Mouse (Mus musculus): ENCODE data around the gene Defb21. TPM values are rescaled to one million over a fixed set of nuclear protein-coding genes. Genes with fewer than 3 reads are reported as not detected.

Defb21 gene
- polyA plus RNA-seq (2021; fragmentation: Nextera tagmentation) = not detected in 2 replicates
- long read RNA-seq, experiment 1 = 0 reads
- long read RNA-seq, experiment 2 = 0 reads

GRCm38 (mm10) chr2:152572114-152572794 is at the start of gene Defb21:
Gene Defb21, plus strand, starts transcription at chr2:152572744.

GRCm38 (mm10) chr2:152539944-152540710 is 32.4 kb upstream of the Defb21 start, which contains the start of gene Defb29:
Gene Defb29, minus strand, starts transcription at chr2:152540098.

GRCm38 (mm10) chr2:152569038-152569437 is 3.5 kb upstream of the Defb21 start, which contains the start of gene Gm17416:
Gene Gm17416, plus strand, starts transcription at chr2:152569338.

GRCm38 (mm10) chr2:152580107-152580506 is 7.6 kb downstream of the Defb21 start, which contains the start of gene Defb19:
Gene Defb19, minus strand, starts transcription at chr2:152580312.

GRCm38 (mm10) chr2:152599299-152599698 is 26.8 kb downstream of the Defb21 start, which contains the start of gene Defb45:
Gene Defb45, minus strand, starts transcription at chr2:152599399.

GRCm38 (mm10) chr2:152604057-152604456 is 31.5 kb downstream of the Defb21 start, which contains the start of gene Defb36:
Gene Defb36, plus strand, starts transcription at chr2:152604327.

GRCm38 (mm10) chr2:152622953-152623352 is 50.4 kb downstream of the Defb21 start, which contains the start of gene Defb25:
Gene Defb25, minus strand, starts transcription at chr2:152623053.

Other genes with a start within 250 kb of the Defb21 start
- gene Rbck1, start 240.1 kb upstream of the Defb21 start, polyA plus RNA-seq (2021; fragmentation: Nextera tagmentation) = 94.8 and 96.8 TPM in 2 replicates
- gene Trib3, start 228.7 kb upstream of the Defb21 start, polyA plus RNA-seq (2021; fragmentation: Nextera tagmentation) = 0.64 and 0.85 TPM in 2 replicates
- gene Nrsn2, start 196.1 kb upstream of the Defb21 start, polyA plus RNA-seq (2021; fragmentation: Nextera tagmentation) = 89.7 and 118 TPM in 2 replicates
- gene Sox12, start 174.7 kb upstream of the Defb21 start, polyA plus RNA-seq (2021; fragmentation: Nextera tagmentation) = 1.3 and 1.6 TPM in 2 replicates
- gene Zcchc3, start 157.7 kb upstream of the Defb21 start, polyA plus RNA-seq (2021; fragmentation: Nextera tagmentation) = 5.9 and 6.1 TPM in 2 replicates
- 1.4 and 2.0 TPM in 2 replicates for gene 6820408C15Rik, start 157.2 kb upstream of the Defb21 start, polyA plus RNA-seq (2021; fragmentation: Nextera tagmentation)
- gene Defb23, start 108.1 kb upstream of the Defb21 start, polyA plus RNA-seq (2021; fragmentation: Nextera tagmentation) = not detected in 2 replicates
- gene Defb20, start 95.7 kb upstream of the Defb21 start, polyA plus RNA-seq (2021; fragmentation: Nextera tagmentation) = not detected in 2 replicates
- not detected in 2 replicates for gene Defb22, start 82.6 kb upstream of the Defb21 start, polyA plus RNA-seq (2021; fragmentation: Nextera tagmentation)
- gene Defb26, start 61.1 kb upstream of the Defb21 start, polyA plus RNA-seq (2021; fragmentation: Nextera tagmentation) = not detected in 2 replicates
- not detected in 2 replicates for gene Defb28, start 54.5 kb upstream of the Defb21 start, polyA plus RNA-seq (2021; fragmentation: Nextera tagmentation)
- gene Defb29, start 32.6 kb upstream of the Defb21 start, polyA plus RNA-seq (2021; fragmentation: Nextera tagmentation) = not detected in 2 replicates
- not detected in 2 replicates for gene Gm17416, start 3.4 kb upstream of the Defb21 start, polyA plus RNA-seq (2021; fragmentation: Nextera tagmentation)
- not detected in 2 replicates for gene Defb19, start 7.6 kb downstream of the Defb21 start, polyA plus RNA-seq (2021; fragmentation: Nextera tagmentation)
- gene Defb45, start 26.7 kb downstream of the Defb21 start, polyA plus RNA-seq (2021; fragmentation: Nextera tagmentation) = not detected in 2 replicates
- gene Defb36, start 31.6 kb downstream of the Defb21 start, polyA plus RNA-seq (2021; fragmentation: Nextera tagmentation) = not detected in 2 replicates
- gene Defb25, start 50.3 kb downstream of the Defb21 start, polyA plus RNA-seq (2021; fragmentation: Nextera tagmentation) = not detected in 2 replicates
- 0.38 and 0.47 TPM in 2 replicates for gene Rem1, start 54.2 kb downstream of the Defb21 start, polyA plus RNA-seq (2021; fragmentation: Nextera tagmentation)
- 53.8 and 63.9 TPM in 2 replicates for gene H13, start 96.7 kb downstream of the Defb21 start, polyA plus RNA-seq (2021; fragmentation: Nextera tagmentation)
- gene Mcts2, start 114.3 kb downstream of the Defb21 start, polyA plus RNA-seq (2021; fragmentation: Nextera tagmentation) = 19.3 and 26.8 TPM in 2 replicates
- 15.0 and 15.2 TPM in 2 replicates for gene Id1, start 163.5 kb downstream of the Defb21 start, polyA plus RNA-seq (2021; fragmentation: Nextera tagmentation)
- 6.5 and 6.9 TPM in 2 replicates for gene Cox4i2, start 181.4 kb downstream of the Defb21 start, polyA plus RNA-seq (2021; fragmentation: Nextera tagmentation)